Mouse (Mus musculus) midbrain, postnatal 0 days (tissue): ENCODE measurements at regions not wholly inside any gene's neighbourhood (a gene's known extent, or its start where the extent isn't known, plus 50 kb on each side); places are given as distances from the start of the nearest gene placed in this dataset.

ENCODE experiments used
- ATAC-seq: fragments of 200-750 bp; cut with Nextera tagmentation; 2 replicates; pipeline ENCODE4 v1.8.0; 2017; ENCODE audit warnings: moderate number of reproducible peaks, mild to moderate bottlenecking, moderate TSS enrichment, moderate library complexity; ENCODE audit not compliant: low FRiP score
- DNase-seq: peaks from one replicate; pipeline ENCODE4 v3.0.0-alpha.2; 2015; ENCODE audit warnings: low spot score
- H3K27ac ChIP-seq: fragments of 300-500 bp; sonication (generic); 2 replicates; pipeline ENCODE4 v1.5.1; 2014; ENCODE audit warnings: low read depth, mild to moderate bottlenecking, low read length, mixed read lengths
- H3K27me3 ChIP-seq: fragments of 300-500 bp; sonication (generic); 2 replicates; pipeline ENCODE4 v1.6.1; 2014; ENCODE audit warnings: low read length, control low read depth, mixed read lengths; ENCODE audit not compliant: insufficient read depth
- H3K36me3 ChIP-seq: fragments of 300-500 bp; sonication (generic); 2 replicates; pipeline ENCODE4 v1.6.1; 2014; ENCODE audit warnings: low read length, control low read depth, mixed read lengths; ENCODE audit not compliant: insufficient read depth
- H3K4me1 ChIP-seq: fragments of 300-500 bp; sonication (generic); 2 replicates; pipeline ENCODE4 v1.6.1; 2014; ENCODE audit warnings: mild to moderate bottlenecking, control low read depth, antibody characterized with exemption, low read length, mixed read lengths; ENCODE audit not compliant: insufficient read depth
- H3K4me2 ChIP-seq: fragments of 300-500 bp; sonication (generic); 2 replicates; pipeline ENCODE4 v1.6.1; 2014; ENCODE audit warnings: low read depth, mild to moderate bottlenecking, low read length, mixed read lengths; ENCODE audit not compliant: poor library complexity, severe bottlenecking
- H3K4me3 ChIP-seq: fragments of 300-500 bp; sonication (generic); 2 replicates; pipeline ENCODE4 v1.5.1; 2014; ENCODE audit warnings: low read depth, mild to moderate bottlenecking, low read length, moderate library complexity
- H3K9ac ChIP-seq: fragments of 300-500 bp; sonication (generic); replicated peaks from 2 replicates; pipeline ENCODE4 v1.6.1; 2014; ENCODE audit warnings: mild to moderate bottlenecking, low read length, moderate library complexity, mixed read lengths; ENCODE audit not compliant: poor library complexity, severe bottlenecking
- H3K9me3 ChIP-seq: fragments of 300-500 bp; sonication (generic); 2 replicates; pipeline ENCODE4 v1.6.1; 2016; ENCODE audit warnings: low read length, control low read depth
- CTCF ChIP-seq: IDR thresholded peaks from 2 replicates; pipeline ENCODE4 v1.5.1; 2016; ENCODE audit warnings: antibody characterized with exemption, mild to moderate bottlenecking
- WGBS: fragments of 180-500 bp; shearing (Covaris S2); extraction: QIAGEN DNeasy Blood & Tissue Kit; methylation state at CpG from one replicate; pipeline ENCODE4 v1.1.7; 2014; 5-methylcytosine and 5-hydroxymethylcytosine counted together

- H3K9ac ChIP-seq: no peak overlapping the region
- DNase-seq: no peak
- H3K36me3 ChIP-seq: no peaks in the 10 kb centered on the region
- no peak overlapping the region for H3K4me3 ChIP-seq
- ATAC-seq: no peak
- H3K4me1 ChIP-seq: no peaks in the 10 kb centered on the region
- H3K4me2 ChIP-seq: no peak overlapping the region
- H3K27me3 ChIP-seq: no peaks in the 10 kb centered on the region
- 86% methylated on average over 2 of the region's 2 CpGs for WGBS
- TF ChIP-seq CTCF: no peak
- H3K27ac ChIP-seq: no peak overlapping the region
- no peaks in the 10 kb centered on the region for H3K9me3 ChIP-seq
Observed at GRCm38 (mm10) chr6:15929650-15930049, 209.2 kb downstream of the Mdfic start.

GRCm38 (mm10) chr6:15950251-15950650, 229.8 kb downstream of the Mdfic start:
- Histone ChIP-seq H3K36me3 (no peaks in the 10 kb centered on the region), H3K9ac (no peak overlapping the region), H3K4me2 (no peak overlapping the region), H3K27ac (no peak overlapping the region), H3K9me3 (no peaks in the 10 kb centered on the region), H3K27me3 (no peaks in the 10 kb centered on the region), H3K4me3 (no peak overlapping the region), H3K4me1 (no peaks in the 10 kb centered on the region)
- TF ChIP-seq CTCF: no peak
- 83% methylated on average over 2 of the region's 2 CpGs for WGBS
- ATAC-seq (no peak), DNase-seq (no peak)

DNA sequence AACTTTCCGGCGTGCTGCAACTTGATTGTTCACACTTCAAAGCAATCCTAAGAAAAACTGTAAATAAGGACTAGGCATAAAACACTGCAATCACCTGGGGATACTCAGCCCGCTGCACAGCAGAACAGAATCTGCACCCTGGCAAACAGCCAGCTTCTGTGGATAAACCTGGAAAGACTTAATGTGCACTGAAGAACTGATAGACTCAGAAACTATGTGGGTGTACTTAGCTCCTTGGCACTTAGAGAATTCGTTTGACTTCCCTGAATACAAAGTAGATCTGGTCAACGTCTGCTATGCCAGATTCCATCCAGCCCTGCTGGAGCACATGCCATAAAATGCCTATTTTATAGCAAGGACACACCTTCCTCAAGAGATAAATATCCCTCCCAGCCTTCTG, 266.9 kb downstream of the Mdfic start:
- Histone ChIP-seq H3K9ac (no peak overlapping the region), H3K27me3 (no peaks in the 10 kb centered on the region), H3K9me3 (no peaks in the 10 kb centered on the region), H3K4me1 (no peaks in the 10 kb centered on the region), H3K36me3 (no peaks in the 10 kb centered on the region), H3K27ac (no peak overlapping the region), H3K4me3 (no peak overlapping the region), H3K4me2 (no peak overlapping the region)
- DNase-seq (peak; percentile 28), ATAC-seq (no peak)
- 42% methylated on average over 5 of the region's 5 CpGs for WGBS
- no peak for TF ChIP-seq CTCF
